Mouse (Mus musculus) ES-E14 (cell line): Measurements from ENCODE around the gene Wdcp. TPM values are rescaled to one million over a fixed set of nuclear protein-coding genes. Genes with fewer than 3 reads are reported as not detected.

Experiments
- DNase-seq: peaks from one replicate; pipeline ENCODE4 v3.0.0-alpha.2; 2013; ENCODE audit warnings: low read depth, low spot score
- H3K27ac ChIP-seq: 2 replicates; pipeline ENCODE4 v1.5.1; 2012; ENCODE audit warnings: low read depth, mild to moderate bottlenecking, low read length, moderate library complexity, mixed read lengths; ENCODE audit not compliant: poor library complexity, insufficient read depth, severe bottlenecking
- H3K36me3 ChIP-seq: 2 replicates; pipeline ENCODE4 v1.6.1; 2012; ENCODE audit warnings: mild to moderate bottlenecking, low read length, moderate library complexity, mixed read lengths; ENCODE audit not compliant: control insufficient read depth, poor library complexity, insufficient read depth, severe bottlenecking
- H3K4me1 ChIP-seq, 2 experiments: fragments of 150-350 bp in 1 of 2; sonication (generic) in 1 of 2; 2 replicates each; pipeline ENCODE4 v1.6.1; 2012; ENCODE audit warnings: low read length in 2 of 2, mild to moderate bottlenecking in 1 of 2, mixed read lengths in 1 of 2; ENCODE audit not compliant: control insufficient read depth in 2 of 2, insufficient read depth in 2 of 2, poor library complexity in 1 of 2
- H3K4me3 ChIP-seq, 2 experiments: fragments of 150-350 bp in 1 of 2; sonication (generic) in 1 of 2; 2 replicates each; pipeline ENCODE4 v1.5.1; 2012; ENCODE audit warnings: low read length in 2 of 2, low read depth in 1 of 2, mild to moderate bottlenecking in 1 of 2, mixed read lengths in 1 of 2; ENCODE audit not compliant: insufficient read depth in 1 of 2, poor library complexity in 1 of 2, severe bottlenecking in 1 of 2
- H3K9ac ChIP-seq: 2 replicates; pipeline ENCODE4 v1.6.1; 2012; ENCODE audit warnings: low read depth, mild to moderate bottlenecking, low read length, mixed read lengths; ENCODE audit not compliant: poor library complexity, insufficient read depth, severe bottlenecking
- H3K9me3 ChIP-seq: fragments of 150-350 bp; sonication (generic); 2 replicates; pipeline ENCODE4 v1.6.1; 2012; ENCODE audit warnings: low read depth, mild to moderate bottlenecking, low read length; ENCODE audit not compliant: control insufficient read depth, insufficient read depth
- CHD2 ChIP-seq: IDR thresholded peaks from 2 replicates; pipeline ENCODE4 v1.6.1; 2014; ENCODE audit warnings: mild to moderate bottlenecking, low read depth, low read length, inconsistent platforms
- HCFC1 ChIP-seq: IDR thresholded peaks from 2 replicates; pipeline ENCODE4 v1.6.1; 2012; ENCODE audit warnings: low read length, inconsistent platforms, borderline replicate concordance; ENCODE audit not compliant: insufficient read depth
- MAFK ChIP-seq: IDR thresholded peaks from 2 replicates; pipeline ENCODE4 v1.6.1; 2014; ENCODE audit warnings: mild to moderate bottlenecking, low read depth, low read length, inconsistent platforms; ENCODE audit not compliant: insufficient read depth
- ZC3H11A ChIP-seq: IDR thresholded peaks from 2 replicates; pipeline ENCODE4 v1.6.1; 2012; ENCODE audit warnings: low read depth, mild to moderate bottlenecking, inconsistent platforms, low read length, borderline replicate concordance
- ZNF384 ChIP-seq: IDR thresholded peaks from 2 replicates; pipeline ENCODE4 v1.6.1; 2012; ENCODE audit warnings: low read depth, low read length, inconsistent platforms
- in situ Hi-C, 2 experiments: fragments of 600-800 bp; cut with MboI; formaldehyde crosslinking; loops; one replicate each; pipeline ENCODE4 v1.15.1; 2025; ENCODE audit warnings: low sequenced_read_pairs in 2 of 2, inconsistent platforms in 1 of 2; ENCODE audit not compliant: unreplicated experiment in 2 of 2
- total RNA-seq: library from RNA; depleted of rRNA; stranded (reverse); fragments of 300-350 nt; gene quantifications from 2 replicates; pipeline ENCODE4 v1.2.3, GENCODE M21; 2012

Gene Wdcp
- total RNA-seq, 1 experiment: 19.5 TPM

GRCm38 (mm10) chr12:4813636-4814035 lies 29.5 kb upstream of the Wdcp start:
- no peaks in the 10 kb centered on the region for H3K36me3 ChIP-seq
- in situ Hi-C loops: no loop called here
- H3K9me3 ChIP-seq: no peaks in the 10 kb centered on the region
- no peak for DNase-seq
- H3K27ac ChIP-seq: no peak overlapping the region
- TF ChIP-seq ZNF384 (no peak), HCFC1 (no peak), MAFK (no peak), CHD2 (no peak)
- no peak overlapping the region for H3K9ac ChIP-seq
- peaks cover 0 to 6% of the 10 kb centered on the region in 2 experiments; a peak in 2 of 4 replicates for H3K4me1 ChIP-seq
- no peak overlapping the region for H3K4me3 ChIP-seq

DNA sequence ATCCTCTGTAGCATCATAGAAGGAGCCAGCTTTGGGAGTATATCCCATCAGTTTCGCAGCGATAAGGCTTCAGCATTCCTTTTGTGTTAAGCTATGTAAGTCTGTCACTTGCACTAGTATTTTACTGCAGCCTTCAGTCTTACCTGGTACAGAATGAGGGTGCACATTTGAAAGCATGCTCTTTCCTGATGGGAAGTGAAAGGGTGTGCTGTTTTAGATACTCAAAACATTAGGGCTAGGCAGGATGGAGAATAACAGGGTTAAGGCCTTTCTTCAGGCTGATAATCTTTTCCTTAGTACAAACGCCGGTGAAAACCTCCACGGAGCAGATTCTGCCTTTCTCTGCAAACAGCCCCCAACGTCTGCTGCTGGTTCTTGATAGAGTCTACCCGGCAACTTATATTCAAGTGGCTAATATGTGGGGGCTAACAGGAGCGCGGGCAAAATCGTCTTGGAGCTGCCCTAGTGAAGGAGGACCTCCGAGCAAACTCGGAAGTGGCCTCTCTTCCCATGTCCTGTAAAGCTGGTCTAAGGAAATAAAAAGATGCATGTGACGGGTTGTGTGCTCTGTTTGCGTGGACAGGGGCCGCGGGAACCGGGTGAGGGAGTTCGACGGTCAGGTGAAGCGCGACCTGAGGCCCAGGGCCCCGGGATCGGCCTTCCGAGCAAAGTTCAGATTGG lies 26.3 kb upstream of the Wdcp start:
- no peak for DNase-seq
- Histone ChIP-seq H3K36me3 (no peaks in the 10 kb centered on the region), H3K9ac (peak overlapping the region; percentile 94), H3K9me3 (no peaks in the 10 kb centered on the region), H3K4me1 (peaks cover 0 to 7% of the 10 kb centered on the region in 2 experiments; a peak in 2 of 4 replicates), H3K4me3 (peak overlapping the region; percentile 79 to 100), H3K27ac (peak overlapping the region; percentile 62; the same call in 1 of the 2 replicates)
- TF ChIP-seq MAFK: no peak
- TF ChIP-seq ZC3H11A: no peak
- TF ChIP-seq CHD2: no peak
- no peak for TF ChIP-seq ZNF384
- TF ChIP-seq HCFC1: no peak
- in situ Hi-C loops: no loop called here

DNA sequence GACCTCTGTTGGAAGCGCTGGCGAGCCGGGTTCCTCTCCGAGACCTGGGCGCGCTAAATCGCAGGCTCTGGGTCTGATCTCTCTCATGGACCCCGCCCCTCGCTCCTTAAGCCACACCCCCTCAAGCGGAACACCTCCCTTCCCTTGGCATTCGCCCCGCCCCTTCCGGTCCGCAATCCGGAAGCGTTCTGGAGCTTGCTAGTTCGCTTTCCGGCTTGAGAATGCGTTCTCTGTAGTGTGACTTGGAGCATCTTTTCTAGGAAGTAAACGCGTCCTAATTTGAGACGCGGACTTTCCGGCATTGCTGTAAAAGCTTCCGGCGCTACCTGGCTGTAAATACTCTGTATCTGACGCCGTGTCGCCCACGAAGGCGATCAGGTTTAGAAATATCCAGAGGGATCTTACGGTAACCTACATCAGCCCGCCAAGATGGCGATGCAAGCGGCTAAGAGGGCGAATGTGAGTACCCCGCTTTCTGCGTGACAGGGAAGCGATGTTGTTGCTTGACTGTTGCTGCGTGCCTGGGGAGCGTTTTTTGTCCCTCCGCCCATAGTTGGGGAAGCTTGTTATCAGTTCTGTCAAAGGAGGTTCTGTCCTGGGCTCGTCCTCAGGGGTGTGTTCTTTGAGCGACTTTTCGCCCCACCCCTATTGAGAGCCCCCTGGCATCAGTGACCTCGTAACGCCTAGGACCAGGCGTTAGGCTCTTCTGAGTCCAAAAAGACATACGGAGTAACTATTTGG lies 25.6 kb upstream of the Wdcp start, which contains the start of gene Sf3b6:
Sf3b6 (plus strand) TSS at position 184 of the 741 bp plus-strand sequence.
- Histone ChIP-seq H3K4me3 (peak within 1 kb of the TSS; percentile 93 to 100), H3K36me3 (no peaks in the 10 kb centered on the region; the same call in 1 of the 2 replicates), H3K9me3 (no peaks in the 10 kb centered on the region), H3K4me1 (peaks cover 0 to 7% of the 10 kb centered on the region in 2 experiments; a peak in 2 of 4 replicates), H3K9ac (peak within 1 kb of the TSS; percentile 94), H3K27ac (peak within 1 kb of the TSS; percentile 62)
- TF ChIP-seq HCFC1 (peak; percentile 63; the same call in 1 of the 2 replicates), ZC3H11A (no peak)
- in situ Hi-C loops: no loop called here
- peak; percentile 99 for DNase-seq

DNA sequence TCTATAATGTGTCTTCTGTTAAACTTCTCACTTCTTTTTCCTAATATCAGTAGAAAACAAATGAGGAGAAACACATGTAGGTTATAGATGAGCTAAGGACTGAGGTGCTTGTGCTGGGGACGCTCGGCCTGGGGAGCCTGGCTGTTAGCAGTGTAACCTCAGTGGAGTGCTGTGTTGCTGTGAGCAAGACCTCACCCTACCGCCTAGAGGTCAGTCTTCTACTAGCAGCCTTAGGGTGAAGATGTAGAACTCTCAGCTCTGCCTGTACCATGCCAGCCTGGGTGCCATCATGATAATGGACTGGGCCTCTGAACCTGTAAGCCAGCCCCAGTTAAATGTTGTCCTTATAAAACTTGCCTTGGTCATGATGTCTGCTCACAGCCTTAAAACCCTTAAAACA lies 15.8 kb upstream of the Wdcp start:
- H3K9ac ChIP-seq: no peak overlapping the region
- DNase-seq: no peak
- H3K4me3 ChIP-seq: no peak overlapping the region
- in situ Hi-C loops: no loop called here
- TF ChIP-seq CHD2: no peak
- TF ChIP-seq HCFC1: no peak
- no peaks in the 10 kb centered on the region for H3K9me3 ChIP-seq
- H3K4me1 ChIP-seq: 0 out of 4 replicates have a peak, but pooled peaks cover 0 to 2% of the 10 kb centered on the region in 2 experiments
- H3K36me3 ChIP-seq: peaks cover 9% of the 10 kb centered on the region
- no peak overlapping the region for H3K27ac ChIP-seq

DNA sequence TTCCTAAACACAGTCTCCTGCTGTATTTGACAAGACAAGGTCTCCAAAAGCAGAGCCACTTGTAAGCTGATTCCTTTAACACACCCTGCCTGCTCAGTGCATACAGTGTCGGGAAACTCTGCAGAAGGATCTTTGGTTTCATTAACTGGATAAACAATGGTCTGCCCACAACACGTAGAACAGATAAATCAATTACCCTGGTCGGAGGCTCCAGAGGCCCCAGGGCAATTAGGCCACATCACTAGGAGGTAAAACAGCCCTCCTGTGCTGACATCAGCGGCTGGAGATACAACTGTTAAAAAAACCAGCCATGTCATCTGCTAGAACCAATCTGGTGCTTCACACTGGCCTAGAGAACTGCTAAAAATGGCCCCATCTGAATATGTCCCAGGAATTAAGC lies 6.1 kb upstream of the Wdcp start:
- TF ChIP-seq ZC3H11A (no peak), CHD2 (no peak), ZNF384 (no peak), MAFK (no peak), HCFC1 (no peak)
- in situ Hi-C loops: no loop called here
- no peak overlapping the region for H3K9ac ChIP-seq
- no peak overlapping the region for H3K27ac ChIP-seq
- no peak overlapping the region for H3K4me3 ChIP-seq
- H3K9me3 ChIP-seq: no peaks in the 10 kb centered on the region
- peaks cover 4% of the 10 kb centered on the region; the same call in 1 of the 2 replicates for H3K36me3 ChIP-seq
- H3K4me1 ChIP-seq: peaks cover 0 to 2% of the 10 kb centered on the region in 2 experiments; a peak in 1 of 4 replicates
- no peak for DNase-seq
